Mouse (Mus musculus) neutrophil, adult 65 days (primary cell): ENCODE measurements around the gene Prss37. TPM values are rescaled to one million over a fixed set of nuclear protein-coding genes. Genes with fewer than 3 reads are reported as not detected.

Source experiments
- total RNA-seq: library from RNA; stranded (reverse); gene quantifications from 2 replicates; pipeline ENCODE4 v1.2.4, GENCODE M21; 2023

Prss37 gene
- total RNA-seq = not detected in 2 replicates

DNA sequence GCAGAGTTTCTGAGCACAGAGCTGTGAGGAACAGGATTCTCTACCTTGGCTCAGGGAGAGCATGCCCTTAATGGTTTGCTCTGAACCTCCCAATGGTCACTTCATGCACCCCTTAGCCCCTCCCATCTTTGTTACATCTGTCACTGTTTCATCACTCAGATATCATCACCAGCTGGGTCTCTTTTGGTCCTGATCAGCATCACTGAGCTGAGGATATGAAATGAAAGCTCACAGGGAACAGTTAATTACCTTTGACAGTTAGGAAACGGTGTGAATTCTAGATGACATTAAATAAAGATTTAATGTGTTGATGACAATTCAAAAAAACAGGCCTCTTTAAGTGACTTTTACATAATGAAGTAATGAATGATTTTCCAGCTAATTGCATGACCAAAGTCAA is at the start of gene Prss37:
Prss37 (minus strand) TSS at position 101 of the 400 bp plus-strand sequence.

DNA sequence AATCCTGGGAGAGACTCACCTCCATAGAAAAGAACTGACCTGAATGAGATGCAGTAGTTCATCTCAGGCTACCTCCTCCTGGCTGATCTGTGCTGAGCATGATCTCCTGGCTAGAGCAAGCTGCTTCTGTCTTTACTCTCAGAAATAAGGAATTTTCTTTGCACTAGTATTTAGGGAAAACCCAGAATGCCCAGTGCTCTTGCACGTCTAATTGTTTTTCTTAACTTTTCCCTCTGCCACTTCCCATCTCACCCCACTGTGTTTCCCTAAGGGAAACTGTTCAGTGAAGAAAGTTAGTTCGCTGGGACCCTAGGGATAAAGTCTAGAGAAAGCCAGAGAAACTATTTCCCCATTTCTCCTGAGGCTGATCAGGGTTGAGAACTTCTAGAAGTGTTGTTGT is 35.6 kb upstream of the Prss37 start, which contains the start of gene Olfr461:
Olfr461 (minus strand) TSS at position 101 of the 400 bp plus-strand sequence.

DNA sequence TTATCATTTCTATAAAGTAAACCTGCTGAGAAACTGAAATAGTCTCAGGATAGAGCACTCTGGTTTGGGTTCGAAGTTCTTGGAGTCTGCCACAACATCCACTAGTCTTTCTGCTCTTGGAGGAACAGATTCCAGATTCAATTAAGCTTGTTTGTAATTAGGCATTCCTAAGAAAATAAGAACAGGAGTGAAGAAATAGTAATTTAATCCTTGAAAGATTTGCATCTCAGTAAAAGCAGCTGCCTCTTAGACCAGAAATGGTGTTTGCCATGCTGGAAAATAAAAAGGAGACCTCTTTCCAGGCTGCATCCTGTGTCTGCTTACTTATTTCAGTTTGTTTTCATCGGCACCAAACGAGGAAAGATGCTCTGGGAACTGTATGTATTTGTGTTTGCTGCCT is 26.1 kb downstream of the Prss37 start, which contains the start of gene Tas2r108:
Tas2r108 (plus strand) TSS at position 301 of the 400 bp plus-strand sequence.

DNA sequence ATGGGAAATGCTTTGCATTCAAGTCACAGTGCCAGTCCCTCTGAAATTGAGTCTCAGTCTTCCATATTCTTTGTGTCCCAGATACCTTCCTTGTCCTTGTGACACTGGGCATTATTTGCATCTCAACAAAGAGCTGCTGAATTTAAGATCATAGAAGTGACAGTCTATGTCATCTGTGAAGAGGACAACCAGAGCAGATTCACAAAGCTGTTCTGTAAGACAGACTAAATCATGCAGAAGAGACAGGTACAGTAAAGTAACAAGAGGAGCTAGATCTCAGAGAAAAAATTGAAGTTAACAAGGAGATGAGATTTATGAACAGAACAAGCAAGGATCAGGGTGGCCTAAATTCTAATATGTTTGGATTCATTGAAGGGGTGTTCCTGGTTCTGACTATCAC is 28.4 kb downstream of the Prss37 start, which contains the start of gene Tas2r137:
Tas2r137 (plus strand) TSS at position 301 of the 400 bp plus-strand sequence.

DNA sequence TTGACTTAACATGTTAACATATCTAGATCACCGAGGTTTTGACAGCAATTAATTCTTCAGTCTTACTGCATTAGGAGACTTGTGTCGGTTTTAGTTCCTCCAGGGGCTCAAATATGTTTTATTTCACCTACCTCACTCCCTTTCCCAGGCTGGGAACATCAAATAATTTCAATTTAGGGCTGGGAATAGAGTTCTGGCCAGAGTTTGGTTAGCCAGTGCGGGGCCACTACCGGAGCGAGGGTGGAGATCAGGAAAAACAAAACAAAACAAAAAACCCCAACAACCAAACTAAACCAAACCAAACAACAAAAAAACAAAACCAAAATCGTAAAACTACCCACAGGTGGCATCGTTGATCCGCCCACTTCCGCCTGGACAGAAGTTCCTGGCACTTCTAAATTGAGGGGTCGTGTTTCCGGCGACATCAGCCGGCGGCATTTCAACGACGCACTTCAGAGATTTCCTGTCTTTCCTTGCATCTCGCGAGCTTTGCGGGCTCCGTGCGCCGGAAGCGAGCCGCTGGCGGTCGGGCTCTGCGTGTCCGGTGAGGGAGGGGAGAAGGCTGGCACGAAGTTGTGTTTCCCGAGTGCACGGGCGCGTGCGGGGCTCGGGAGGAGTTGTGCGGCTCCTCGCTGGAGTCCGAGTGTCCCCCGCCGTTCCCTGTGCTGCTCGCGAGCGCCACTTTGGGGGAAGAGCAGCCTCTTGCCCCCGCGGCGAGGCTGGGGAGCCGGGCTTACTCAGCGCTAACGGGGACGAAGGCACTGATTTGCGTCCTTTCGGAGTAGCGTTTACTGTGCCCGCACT is 48.2 kb downstream of the Prss37 start, which contains the start of gene Ssbp1:
Ssbp1 (plus strand) TSS at position 437 of the 804 bp plus-strand sequence.

Other genes with a start within 250 kb of the Prss37 start
- 4.9 and 8.1 TPM in 2 replicates for gene Agk, start 194.3 kb downstream of the Prss37 start, total RNA-seq
- gene E330009J07Rik, start 83.4 kb downstream of the Prss37 start, total RNA-seq = 13.0 and 20.3 TPM in 2 replicates
- not detected in 2 replicates for gene Wee2, start 80.4 kb downstream of the Prss37 start, total RNA-seq
- gene Ssbp1, start 48.2 kb downstream of the Prss37 start, total RNA-seq = 23.5 and 31.8 TPM in 2 replicates
- gene Tas2r137, start 28.3 kb downstream of the Prss37 start, total RNA-seq = not detected in 2 replicates
- not detected in 2 replicates for gene Tas2r108, start 26.0 kb downstream of the Prss37 start, total RNA-seq
- 0.25 and 0.29 TPM in 2 replicates for gene Olfr461, start 35.5 kb upstream of the Prss37 start, total RNA-seq
- gene Olfr460, start 50.0 kb upstream of the Prss37 start, total RNA-seq = not detected in 2 replicates
- 219 and 231 TPM in 2 replicates for gene Clec5a, start 66.3 kb upstream of the Prss37 start, total RNA-seq
- gene Tas2r138, start 93.8 kb upstream of the Prss37 start, total RNA-seq = not detected in 2 replicates
- gene Mgam, start 109.3 kb upstream of the Prss37 start, total RNA-seq = 132 and 182 TPM in 2 replicates